Mouse (Mus musculus): Measurements from ENCODE around the gene Plppr5.

The Plppr5 gene

GRCm38 (mm10) chr3:117574529-117575252, at the start of gene Plppr5:
Plppr5 (plus strand) TSS chr3:117574836.
- DNase-seq, result no peak

- DNase-seq, result no peak
These were observed 24.7 kb upstream of the Plppr5 start for GRCm38 (mm10) chr3:117549899-117550298.

GRCm38 (mm10) chr3:117550526-117550925, 24.1 kb upstream of the Plppr5 start:
- DNase-seq, result no peak

- DNase-seq, result no peak
These were observed 17.7 kb upstream of the Plppr5 start for GRCm38 (mm10) chr3:117556972-117557371.

GRCm38 (mm10) chr3:117575253-117575927, 754 bp downstream of the Plppr5 start:
- DNase-seq, result no peak

- DNase-seq, result no peak
These were observed 1.3 kb downstream of the Plppr5 start for GRCm38 (mm10) chr3:117575928-117576254.

- DNase-seq, result no peak
These were observed 2.7 kb downstream of the Plppr5 start for GRCm38 (mm10) chr3:117577349-117577748.

GRCm38 (mm10) chr3:117582628-117583027, 8.0 kb downstream of the Plppr5 start:
- DNase-seq, result no peak

- DNase-seq, result no peak
These were observed 27.8 kb downstream of the Plppr5 start for GRCm38 (mm10) chr3:117602404-117602803.

- no peak for DNase-seq
These were observed 28.8 kb downstream of the Plppr5 start for GRCm38 (mm10) chr3:117603458-117603857.

- DNase-seq, result no peak
These were observed 31.7 kb downstream of the Plppr5 start for GRCm38 (mm10) chr3:117606383-117606782.

GRCm38 (mm10) chr3:117611453-117611852, 36.8 kb downstream of the Plppr5 start:
- no peak for DNase-seq

GRCm38 (mm10) chr3:117614856-117615255, 40.2 kb downstream of the Plppr5 start:
- DNase-seq, result no peak

GRCm38 (mm10) chr3:117625257-117626001, 50.8 kb downstream of the Plppr5 start:
- no peak for DNase-seq

- DNase-seq, result no peak
These were observed 54.2 kb downstream of the Plppr5 start for GRCm38 (mm10) chr3:117628799-117629198.

GRCm38 (mm10) chr3:117630332-117630731, 55.7 kb downstream of the Plppr5 start:
- DNase-seq, result no peak

GRCm38 (mm10) chr3:117648612-117649011, 74.0 kb downstream of the Plppr5 start:
- DNase-seq, result no peak

- DNase-seq, result no peak
These were observed 89.7 kb downstream of the Plppr5 start for GRCm38 (mm10) chr3:117664316-117664715.

- no peak for DNase-seq
These were observed 104.6 kb downstream of the Plppr5 start for GRCm38 (mm10) chr3:117679189-117679588.

GRCm38 (mm10) chr3:117684640-117685039, 110.0 kb downstream of the Plppr5 start:
- DNase-seq, result no peak

GRCm38 (mm10) chr3:117686036-117686435, 111.4 kb downstream of the Plppr5 start:
- no peak for DNase-seq

GRCm38 (mm10) chr3:117686648-117687047, 112.0 kb downstream of the Plppr5 start:
- DNase-seq, result no peak

- no peak for DNase-seq
These were observed 120.1 kb downstream of the Plppr5 start for GRCm38 (mm10) chr3:117694736-117695135.

GRCm38 (mm10) chr3:117696350-117696749, 121.7 kb downstream of the Plppr5 start:
- DNase-seq, result no peak
